Mouse (Mus musculus) lung, adult 2 months (tissue): Measurements from ENCODE around the gene Rxrg. TPM values are rescaled to one million over a fixed set of nuclear protein-coding genes. Genes with fewer than 3 reads are reported as not detected.

Experiments used
- DNase-seq: peaks from one replicate; pipeline ENCODE4 v3.0.0; 2022
- H3K4me1 ChIP-seq: fragments of 200-500 bp; 2 replicates; pipeline ENCODE4 v1.6.1; 2011; ENCODE audit warnings: low read length; ENCODE audit not compliant: control insufficient read depth, insufficient read depth
- H3K4me3 ChIP-seq: fragments of 200-500 bp; replicated peaks from 2 replicates; pipeline ENCODE3; 2011; ENCODE audit warnings: low read depth, mild to moderate bottlenecking, control low read depth, low read length; ENCODE audit errors: extremely low read depth
- CTCF ChIP-seq: fragments of 200-500 bp; IDR thresholded peaks from 2 replicates; pipeline ENCODE4 v1.5.1; 2011; ENCODE audit warnings: mild to moderate bottlenecking, low read length, control low read depth; ENCODE audit not compliant: insufficient read depth
- POLR2A ChIP-seq: fragments of 200-500 bp; IDR thresholded peaks from 2 replicates; pipeline ENCODE4 v1.6.1; 2011; ENCODE audit warnings: low read depth, mild to moderate bottlenecking, control low read depth, low read length, borderline replicate concordance; ENCODE audit errors: extremely low read depth
- WGBS: fragments of 180-500 bp; shearing (Covaris S2); methylation state at CpG from one replicate; pipeline ENCODE4 v1.1.7; 2018; 5-methylcytosine and 5-hydroxymethylcytosine counted together
- polyA plus RNA-seq: library from polyadenylated mRNA; depleted of rRNA; stranded (reverse); fragments of >200 nt; gene quantifications from 2 replicates; pipeline ENCODE4 v1.2.3, GENCODE M21; 2012; rRNA removed

The Rxrg gene
- polyA plus RNA-seq, 1 experiment, result 4.0 TPM

DNA sequence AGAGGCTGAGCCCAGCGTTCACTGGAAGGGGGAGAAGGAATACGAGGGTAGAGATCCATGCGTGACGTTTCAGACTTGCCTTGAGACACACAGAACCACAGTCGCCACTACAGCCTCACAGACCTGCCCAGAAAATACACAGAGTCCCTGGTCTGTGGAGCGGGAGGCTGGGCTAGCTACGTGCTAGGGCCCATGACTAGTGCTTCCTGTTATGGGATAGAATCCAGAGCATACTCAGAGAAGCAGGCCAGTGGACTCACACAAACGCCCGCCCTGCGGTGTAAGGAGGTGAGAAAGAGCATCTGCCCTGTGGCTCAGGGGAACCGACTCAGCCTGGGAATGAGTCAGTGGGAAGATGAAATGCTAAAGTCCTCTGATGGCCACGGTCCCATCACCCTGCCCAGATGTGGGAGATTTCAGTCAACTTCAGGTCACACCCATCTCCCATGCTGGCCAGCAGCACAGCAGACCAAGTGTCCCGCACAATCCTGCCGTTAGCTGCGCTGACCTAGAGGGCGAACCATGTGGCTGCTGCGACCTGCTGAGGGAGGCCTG lies 74.3 kb downstream of the Rxrg start:
- no peak for DNase-seq
- H3K4me3 ChIP-seq, result no peak overlapping the region
- 15% methylated on average over 17 of the region's 17 CpGs for WGBS

DNA sequence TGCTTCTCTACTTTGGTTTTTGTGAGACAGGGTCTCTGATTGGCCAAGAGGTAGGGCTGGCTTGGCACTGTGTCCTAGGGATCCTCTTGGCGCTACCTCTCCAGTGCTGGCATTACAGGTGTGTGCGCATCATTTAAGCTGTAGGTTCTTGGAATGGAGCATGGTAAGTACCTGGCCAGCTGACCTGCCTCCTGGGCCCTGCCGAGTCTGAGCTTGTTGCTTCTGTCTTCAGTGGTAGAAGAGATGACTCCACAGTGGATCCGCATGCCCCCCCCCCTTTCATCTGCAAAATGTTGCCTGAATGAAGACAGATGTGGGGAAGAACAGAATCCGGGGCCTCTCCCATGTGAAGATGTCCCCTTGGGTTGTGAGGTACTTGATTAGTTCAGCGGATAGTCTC lies 80.9 kb downstream of the Rxrg start:
- TF ChIP-seq POLR2A, result no peak
- Histone ChIP-seq H3K4me1 (no peaks in the 10 kb centered on the region), H3K4me3 (no peak overlapping the region)
- no peak for DNase-seq
- 93% methylated on average over 6 of the region's 6 CpGs for WGBS

More for the DNA sequence above, 74.3 kb downstream of the Rxrg start:
- TF ChIP-seq POLR2A (no peak), CTCF (no peak)
- no peaks in the 10 kb centered on the region for H3K4me1 ChIP-seq

DNA sequence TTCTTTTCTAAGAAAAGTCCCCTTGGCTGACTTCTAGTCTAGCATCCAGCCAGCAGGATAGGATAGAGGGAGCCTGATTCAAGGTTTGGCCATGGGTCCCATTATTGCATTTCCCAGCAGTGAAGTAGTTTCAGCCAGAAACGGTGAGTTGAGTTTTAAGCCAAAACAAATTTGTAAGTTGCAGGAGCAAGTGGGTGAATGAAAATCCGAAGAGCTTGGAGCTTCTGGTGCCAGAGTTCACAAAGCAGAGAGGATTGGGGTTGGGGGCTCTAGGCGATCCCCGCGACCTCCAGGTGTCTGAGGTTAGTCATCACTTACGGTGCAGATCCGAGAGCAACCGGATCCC lies 89.8 kb downstream of the Rxrg start:
- DNase-seq, result no peak
- WGBS, result 3% methylated on average over 8 of the region's 8 CpGs
- Histone ChIP-seq H3K4me3 (no peak overlapping the region), H3K4me1 (peaks cover 5% of the 10 kb centered on the region; the same call in 1 of the 2 replicates)
- no peak for TF ChIP-seq POLR2A
- no peak for TF ChIP-seq CTCF

DNA sequence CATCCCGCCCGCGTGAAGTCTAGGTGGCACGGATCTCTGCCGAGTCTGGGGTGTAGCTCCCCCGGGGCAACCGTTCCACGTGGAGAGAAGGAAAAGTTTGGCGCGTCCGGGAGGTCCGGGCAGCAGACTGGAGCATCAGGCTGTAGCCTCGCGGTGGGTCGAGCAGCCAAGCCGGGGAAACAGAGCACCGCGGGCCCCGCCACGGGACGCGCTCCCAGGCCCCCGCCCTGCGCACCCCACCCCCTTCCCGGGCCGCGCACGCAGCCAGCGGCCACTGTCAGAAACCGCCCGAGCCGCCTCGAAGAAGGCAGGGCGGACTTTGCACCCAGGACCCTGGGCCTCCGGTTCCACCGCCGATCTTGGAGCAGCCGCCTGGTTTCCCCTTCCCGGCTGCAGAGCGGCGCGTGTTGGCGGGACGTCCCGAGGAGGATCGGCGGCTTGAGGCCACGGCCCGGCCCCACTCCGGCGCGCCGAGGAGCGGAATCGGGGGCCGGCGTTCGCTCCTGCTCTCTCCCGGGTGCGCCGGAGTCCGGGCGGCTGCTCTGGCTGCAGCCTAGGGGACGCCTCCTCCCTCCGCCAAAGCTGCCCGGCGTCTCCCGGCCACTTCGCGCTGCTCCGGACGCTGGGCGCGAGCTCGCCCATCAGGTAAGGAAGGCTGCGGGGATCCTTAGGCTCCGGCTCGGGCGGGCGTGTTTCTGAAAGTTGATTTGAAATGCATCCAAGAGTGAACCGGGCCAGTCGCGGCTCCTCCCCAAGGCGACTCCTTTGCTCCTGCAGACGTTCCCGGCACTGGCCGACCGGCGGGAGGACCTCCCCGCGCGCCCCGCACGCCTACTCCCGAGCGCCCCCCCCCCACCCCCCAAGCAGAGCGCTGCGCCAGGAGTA lies 90.4 kb downstream of the Rxrg start:
- H3K4me1 ChIP-seq, result peaks cover 5% of the 10 kb centered on the region; the same call in 1 of the 2 replicates
- no peak for DNase-seq
- TF ChIP-seq CTCF (no peak), POLR2A (no peak)
- H3K4me3 ChIP-seq, result peak overlapping the region; percentile 29
- WGBS, result under 1% methylated on average over 96 of the region's 98 CpGs

DNA sequence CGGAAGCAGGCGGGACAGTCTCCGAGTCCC lies 90.9 kb downstream of the Rxrg start, which contains the start of gene Lmx1a:
Gene Lmx1a, plus strand, starts transcription at position 6 of the 30 bp plus-strand sequence.
- 0% methylated on average over 3 of the region's 3 CpGs for WGBS
- DNase-seq, result no peak
- Histone ChIP-seq H3K4me1 (peaks cover 5% of the 10 kb centered on the region; the same call in 1 of the 2 replicates), H3K4me3 (peak within 1 kb of the TSS; percentile 29)
- TF ChIP-seq POLR2A (no peak), CTCF (no peak)

Other genes with a start within 250 kb of the Rxrg start
- 21.7 and 27.8 TPM in 2 replicates for gene Aldh9a1, start 248.4 kb upstream of the Rxrg start, polyA plus RNA-seq
- 132 and 150 TPM in 2 replicates for gene Mgst3, start 204.5 kb upstream of the Rxrg start, polyA plus RNA-seq
- 0.66 and 0.80 TPM in 2 replicates for gene Lrrc52, start 131.6 kb upstream of the Rxrg start, polyA plus RNA-seq
- not detected in 2 replicates for gene Lmx1a, start 90.9 kb downstream of the Rxrg start, polyA plus RNA-seq